Mouse (Mus musculus) thymus, postnatal 4 days (tissue): ENCODE measurements around the gene Kcnk16.
"Not testable (repeated sequence)": the region's sequence is repeated elsewhere in the genome, so short reads cannot be mapped to it uniquely, and the experiment has no call there.

Experiments used
- DNase-seq: peaks from one replicate; pipeline ENCODE4 v3.0.0; 2021

Kcnk16 gene

GRCm38 (mm10) chr14:20269082-20269809 lies at the start of gene Kcnk16:
Gene Kcnk16, minus strand, starts transcription at chr14:20269199.
- DNase-seq, result no peak

GRCm38 (mm10) chr14:20315137-20315536 lies 46.1 kb upstream of the Kcnk16 start:
- DNase-seq, result no peak

- not testable (repeated sequence) for DNase-seq
Measured at GRCm38 (mm10) chr14:20305085-20305484, 36.1 kb upstream of the Kcnk16 start.

GRCm38 (mm10) chr14:20298131-20298530 lies 29.1 kb upstream of the Kcnk16 start:
- DNase-seq, result no peak

GRCm38 (mm10) chr14:20297616-20298015 lies 28.6 kb upstream of the Kcnk16 start:
- no peak for DNase-seq

GRCm38 (mm10) chr14:20294947-20295346 lies 25.9 kb upstream of the Kcnk16 start:
- DNase-seq, result no peak

- peak; percentile 67 for DNase-seq
Measured at GRCm38 (mm10) chr14:20294117-20294892, 25.3 kb upstream of the Kcnk16 start, which contains the start of gene Nudt13. Gene Nudt13, plus strand, starts transcription at chr14:20294697.

GRCm38 (mm10) chr14:20291391-20291790 lies 22.4 kb upstream of the Kcnk16 start:
- no peak for DNase-seq

- DNase-seq, result no peak
Measured at GRCm38 (mm10) chr14:20268421-20268820, 578 bp downstream of the Kcnk16 start.

GRCm38 (mm10) chr14:20262346-20262745 lies 6.7 kb downstream of the Kcnk16 start:
- DNase-seq, result no peak

- peak; percentile 86 for DNase-seq
Measured at GRCm38 (mm10) chr14:20258185-20259113, 10.6 kb downstream of the Kcnk16 start.

- no peak for DNase-seq
Measured at GRCm38 (mm10) chr14:20250237-20251171, 18.5 kb downstream of the Kcnk16 start.

GRCm38 (mm10) chr14:20248001-20248400 lies 21.0 kb downstream of the Kcnk16 start:
- no peak for DNase-seq

- no peak for DNase-seq
Measured at GRCm38 (mm10) chr14:20246811-20247266, 22.2 kb downstream of the Kcnk16 start.

GRCm38 (mm10) chr14:20245861-20246260 lies 23.1 kb downstream of the Kcnk16 start:
- no peak for DNase-seq

GRCm38 (mm10) chr14:20245318-20245717 lies 23.7 kb downstream of the Kcnk16 start:
- DNase-seq, result no peak

- DNase-seq, result no peak
Measured at GRCm38 (mm10) chr14:20243158-20243557, 25.8 kb downstream of the Kcnk16 start.

GRCm38 (mm10) chr14:20242454-20242853 lies 26.5 kb downstream of the Kcnk16 start:
- no peak for DNase-seq

GRCm38 (mm10) chr14:20234403-20234802 lies 34.6 kb downstream of the Kcnk16 start:
- DNase-seq, result no peak

- no peak for DNase-seq
Measured at GRCm38 (mm10) chr14:20233016-20233980, 35.7 kb downstream of the Kcnk16 start.
